Mouse (Mus musculus) stomach, embryonic 14.5 days (tissue): ENCODE data around the gene Slco4a1. TPM values are rescaled to one million over a fixed set of nuclear protein-coding genes. Genes with fewer than 3 reads are reported as not detected.

Source experiments
- ATAC-seq: fragments of 200-750 bp; cut with Nextera tagmentation; 2 replicates; pipeline ENCODE4 v1.8.0; 2017; ENCODE audit warnings: low read depth, moderate TSS enrichment; ENCODE audit not compliant: insufficient number of reproducible peaks, insufficient read depth, low FRiP score
- H3K27ac ChIP-seq: fragments of 300-500 bp; sonication (generic); 2 replicates; pipeline ENCODE4 v1.5.1; 2014; ENCODE audit warnings: mild to moderate bottlenecking, low read length, moderate library complexity, mixed read lengths
- H3K27me3 ChIP-seq: fragments of 300-500 bp; sonication (generic); 2 replicates; pipeline ENCODE4 v1.6.1; 2014; ENCODE audit warnings: low read length, control low read depth, mixed read lengths; ENCODE audit not compliant: control insufficient read depth, insufficient read depth
- H3K36me3 ChIP-seq: fragments of 300-500 bp; sonication (generic); 2 replicates; pipeline ENCODE4 v1.6.1; 2014; ENCODE audit warnings: mild to moderate bottlenecking, control low read depth, low read length, moderate library complexity, mixed read lengths; ENCODE audit not compliant: control insufficient read depth, insufficient read depth
- H3K4me1 ChIP-seq: fragments of 300-500 bp; sonication (generic); 2 replicates; pipeline ENCODE4 v1.6.1; 2014; ENCODE audit warnings: low read length, control low read depth, mixed read lengths; ENCODE audit not compliant: control insufficient read depth, insufficient read depth
- H3K4me2 ChIP-seq: fragments of 300-500 bp; sonication (generic); replicated peaks from 2 replicates; pipeline ENCODE4 v1.6.1; 2014; ENCODE audit warnings: low read depth, low read length, control low read depth
- H3K4me3 ChIP-seq: fragments of 300-500 bp; sonication (generic); 2 replicates; pipeline ENCODE4 v1.5.1; 2014; ENCODE audit warnings: low read depth, low read length, control low read depth
- H3K9ac ChIP-seq: fragments of 300-500 bp; sonication (generic); replicated peaks from 2 replicates; pipeline ENCODE4 v1.6.1; 2014; ENCODE audit warnings: low read depth, mild to moderate bottlenecking, control low read depth, low read length, moderate library complexity, mixed read lengths
- H3K9me3 ChIP-seq: fragments of 300-500 bp; sonication (generic); 2 replicates; pipeline ENCODE4 v1.6.1; 2016; ENCODE audit warnings: low read depth, low read length, control low read depth; ENCODE audit not compliant: control insufficient read depth
- WGBS: fragments of 180-500 bp; shearing (Covaris S2); extraction: QIAGEN DNeasy Blood & Tissue Kit; methylation state at CpG from one replicate; pipeline ENCODE4 v1.1.7; 2014; 5-methylcytosine and 5-hydroxymethylcytosine counted together
- polyA plus RNA-seq: library from polyadenylated mRNA; unstranded; fragments of >200 nt; fragmentation: Nextera tagmentation; extraction: Ambion mirVana; gene quantifications from 2 replicates; pipeline ENCODE4 v1.2.1, GENCODE M21; 2014

Gene Slco4a1
- polyA plus RNA-seq, 1 experiment from 2014 or later = 3.4 TPM

DNA sequence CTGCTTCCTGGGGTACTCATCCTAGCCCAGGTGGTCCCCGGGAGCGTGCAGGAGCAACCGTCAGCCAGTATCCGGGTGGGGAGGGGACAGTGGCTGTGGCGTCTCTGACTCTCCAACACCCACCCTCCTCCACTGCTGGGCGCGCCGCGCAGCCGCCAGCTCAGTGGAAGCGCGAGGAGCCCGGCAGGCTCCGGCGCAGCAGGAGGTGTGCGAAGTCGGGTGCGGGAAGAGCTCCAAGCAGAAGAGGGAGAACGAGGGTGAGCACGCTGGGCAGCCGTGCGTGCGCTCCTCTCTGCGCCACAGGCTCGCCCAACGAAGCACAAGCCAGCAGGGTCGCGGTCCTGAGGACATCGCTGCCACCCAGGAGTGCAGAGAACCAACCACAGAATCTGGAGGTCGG, 43.7 kb downstream of the Slco4a1 start, which contains the start of gene Ntsr1:
Ntsr1 (plus strand) TSS at position 236 of the 400 bp plus-strand sequence.
- Histone ChIP-seq H3K4me1 (peaks cover 27% of the 10 kb centered on the region), H3K27me3 (peaks cover 9% of the 10 kb centered on the region; the same call in 1 of the 2 replicates), H3K9me3 (no peaks in the 10 kb centered on the region), H3K27ac (peak within 1 kb of the TSS; percentile 6; the same call in 1 of the 2 replicates), H3K36me3 (no peaks in the 10 kb centered on the region), H3K9ac (peak within 1 kb of the TSS; percentile 1; the same call in 1 of the 2 replicates), H3K4me2 (peak within 1 kb of the TSS; percentile 66), H3K4me3 (peak within 1 kb of the TSS; percentile 29)
- ATAC-seq = no peak
- WGBS = 0% methylated on average over 30 of the region's 30 CpGs

DNA sequence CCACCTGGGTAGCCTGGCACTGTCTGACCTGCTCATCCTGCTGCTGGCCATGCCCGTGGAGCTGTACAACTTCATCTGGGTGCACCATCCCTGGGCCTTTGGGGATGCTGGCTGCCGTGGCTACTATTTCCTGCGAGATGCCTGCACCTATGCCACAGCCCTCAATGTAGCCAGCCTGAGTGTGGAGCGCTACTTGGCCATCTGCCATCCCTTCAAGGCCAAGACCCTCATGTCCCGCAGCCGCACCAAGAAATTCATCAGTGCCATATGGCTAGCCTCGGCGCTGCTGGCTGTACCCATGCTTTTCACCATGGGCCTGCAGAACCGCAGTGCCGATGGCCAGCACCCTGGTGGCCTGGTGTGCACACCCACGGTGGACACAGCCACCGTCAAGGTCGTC, 44.7 kb downstream of the Slco4a1 start:
- H3K36me3 ChIP-seq = no peaks in the 10 kb centered on the region
- H3K9ac ChIP-seq = no peak overlapping the region
- 37% methylated on average over 13 of the region's 13 CpGs for WGBS
- peaks cover 9% of the 10 kb centered on the region; the same call in 1 of the 2 replicates for H3K27me3 ChIP-seq
- no peaks in the 10 kb centered on the region for H3K9me3 ChIP-seq
- H3K4me2 ChIP-seq = peak overlapping the region; percentile 66
- no peak for ATAC-seq
- H3K27ac ChIP-seq = peak overlapping the region; percentile 6; the same call in 1 of the 2 replicates
- H3K4me3 ChIP-seq = no peak overlapping the region
- peaks cover 27% of the 10 kb centered on the region for H3K4me1 ChIP-seq

DNA sequence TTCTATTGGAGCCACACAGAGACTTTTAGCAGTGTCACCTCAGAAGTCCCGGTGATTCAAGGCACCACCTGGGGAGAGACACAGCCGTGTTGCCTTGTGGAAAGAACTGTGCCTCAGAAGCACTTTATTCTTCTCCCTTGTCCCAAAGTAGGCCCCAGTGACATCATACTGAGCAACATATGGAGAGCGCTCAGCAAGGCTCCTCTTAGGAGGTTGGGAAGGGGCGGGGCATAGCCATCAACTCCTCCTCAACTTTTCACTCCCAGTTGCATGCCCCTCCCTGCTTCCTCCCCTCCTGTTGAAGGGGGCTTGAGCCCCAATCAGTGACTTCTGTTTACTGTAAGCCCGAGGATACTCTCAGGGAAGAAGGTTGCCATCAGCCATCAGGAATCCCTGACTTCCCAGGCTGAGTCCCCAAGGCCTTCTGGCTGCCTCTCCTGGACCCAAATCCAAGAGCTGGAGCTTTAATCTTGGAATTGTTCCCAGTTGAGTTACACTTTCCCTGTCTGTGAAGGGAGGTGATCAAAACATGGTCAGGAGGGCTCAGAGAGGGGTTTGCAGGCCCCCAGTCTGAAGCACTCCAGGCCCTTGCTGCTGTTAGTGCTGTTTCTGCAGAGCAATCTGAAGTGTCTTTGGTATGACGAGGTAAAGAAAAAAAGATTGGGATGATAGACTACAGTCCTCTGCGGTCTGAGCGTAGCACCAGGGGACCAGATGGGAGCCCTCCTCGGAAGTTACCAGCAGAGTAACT, 45.3 kb downstream of the Slco4a1 start:
- Histone ChIP-seq H3K4me1 (peaks cover 27% of the 10 kb centered on the region), H3K4me2 (peak overlapping the region; percentile 66; the same call in 1 of the 2 replicates), H3K27ac (peak overlapping the region; percentile 16; the same call in 1 of the 2 replicates), H3K9me3 (no peaks in the 10 kb centered on the region), H3K9ac (no peak overlapping the region), H3K27me3 (peaks cover 9% of the 10 kb centered on the region; the same call in 1 of the 2 replicates), H3K4me3 (no peak overlapping the region), H3K36me3 (no peaks in the 10 kb centered on the region)
- WGBS = 18% methylated on average over 9 of the region's 9 CpGs
- peak; percentile 68; the same call in 1 of the 2 replicates for ATAC-seq

DNA sequence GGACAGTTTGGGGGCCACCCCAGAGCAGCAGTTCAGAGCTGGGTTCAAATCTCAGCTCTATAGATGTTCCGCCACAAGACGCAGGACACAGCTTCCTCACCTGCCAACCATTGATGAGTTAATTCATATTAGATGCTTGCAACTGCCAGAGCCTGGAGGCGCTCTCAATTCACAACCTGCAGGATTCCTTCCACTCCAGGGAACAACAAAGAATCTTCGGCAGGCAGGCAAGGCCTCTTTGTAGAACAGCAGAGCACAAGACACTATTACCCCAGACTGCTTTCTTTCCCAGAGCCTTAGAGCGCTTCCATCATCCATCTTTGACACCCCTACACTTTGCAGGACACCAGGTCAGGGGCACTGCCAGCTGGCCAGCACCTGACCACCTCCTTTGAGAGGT, 50.2 kb downstream of the Slco4a1 start:
- no peaks in the 10 kb centered on the region for H3K36me3 ChIP-seq
- no peak overlapping the region for H3K9ac ChIP-seq
- H3K4me3 ChIP-seq = no peak overlapping the region
- no peak overlapping the region for H3K4me2 ChIP-seq
- H3K4me1 ChIP-seq = peaks cover 18% of the 10 kb centered on the region
- H3K9me3 ChIP-seq = no peaks in the 10 kb centered on the region
- no peaks in the 10 kb centered on the region for H3K27me3 ChIP-seq
- 77% methylated on average over 5 of the region's 5 CpGs for WGBS
- no peak overlapping the region for H3K27ac ChIP-seq
- no peak for ATAC-seq

DNA sequence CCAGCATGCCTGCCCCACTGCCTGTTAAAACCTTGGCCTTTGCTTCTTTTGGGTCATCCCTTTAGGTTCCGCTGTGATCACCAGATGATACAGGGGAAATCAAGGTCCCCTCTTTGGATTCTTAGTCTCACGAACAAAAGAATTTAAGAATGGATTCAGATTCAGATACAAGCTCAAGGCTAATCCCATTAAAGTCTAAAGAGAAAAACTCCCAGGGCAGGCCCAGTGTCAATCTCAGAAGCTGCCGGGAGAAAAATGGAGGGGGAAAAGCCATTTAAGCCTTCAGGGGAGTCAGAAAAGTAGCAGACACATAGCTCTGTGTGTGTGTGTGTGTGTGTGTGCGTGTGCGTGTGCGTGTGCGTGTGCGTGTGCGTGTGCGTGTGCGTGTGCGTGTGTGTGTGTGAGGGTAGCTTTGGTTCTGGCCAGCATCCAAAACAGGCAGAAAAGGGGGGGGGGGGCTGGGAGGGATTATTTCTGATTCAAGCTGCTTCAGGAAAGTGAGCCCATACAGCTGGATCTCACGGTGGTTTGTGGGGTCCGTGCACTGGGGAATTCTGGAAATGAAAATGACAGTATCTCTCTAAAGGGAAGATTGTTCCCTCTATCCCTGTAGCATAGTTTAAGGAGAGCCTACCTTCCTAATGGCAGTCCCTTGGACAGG, 52.5 kb downstream of the Slco4a1 start:
- no peak overlapping the region for H3K4me2 ChIP-seq
- no peaks in the 10 kb centered on the region for H3K9me3 ChIP-seq
- no peak overlapping the region for H3K4me3 ChIP-seq
- H3K9ac ChIP-seq = no peak overlapping the region
- peaks cover 26% of the 10 kb centered on the region for H3K4me1 ChIP-seq
- H3K27ac ChIP-seq = no peak overlapping the region
- no peak for ATAC-seq
- no peaks in the 10 kb centered on the region for H3K27me3 ChIP-seq
- H3K36me3 ChIP-seq = no peaks in the 10 kb centered on the region
- 67% methylated on average over 14 of the region's 14 CpGs for WGBS

DNA sequence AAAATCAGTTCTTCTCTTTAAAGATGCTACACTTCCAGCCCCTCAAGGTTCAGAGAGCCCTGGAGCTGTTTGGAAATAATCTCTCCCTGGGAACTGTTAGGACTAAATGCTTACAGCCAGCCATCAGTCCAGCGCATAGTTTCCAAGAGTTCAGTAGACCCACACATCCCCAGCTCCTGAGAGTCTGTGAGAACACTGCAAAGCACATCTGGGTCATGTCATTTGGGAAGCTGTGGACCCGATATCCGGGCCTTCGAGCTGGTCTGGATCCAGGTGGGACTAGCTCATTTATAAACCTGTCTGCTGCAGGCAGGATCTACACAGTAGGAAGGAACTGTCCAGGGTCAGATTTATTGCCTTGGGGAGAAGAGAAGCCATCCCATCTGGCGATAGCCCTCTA, 54.8 kb downstream of the Slco4a1 start:
- H3K27ac ChIP-seq = peak overlapping the region; percentile 27; the same call in 1 of the 2 replicates
- no peak overlapping the region for H3K9ac ChIP-seq
- H3K4me1 ChIP-seq = peaks cover 25% of the 10 kb centered on the region
- no peak overlapping the region for H3K4me2 ChIP-seq
- no peaks in the 10 kb centered on the region for H3K9me3 ChIP-seq
- H3K27me3 ChIP-seq = no peaks in the 10 kb centered on the region
- no peaks in the 10 kb centered on the region for H3K36me3 ChIP-seq
- ATAC-seq = peak; percentile 28; the same call in 1 of the 2 replicates
- H3K4me3 ChIP-seq = no peak overlapping the region
- 31% methylated on average over 5 of the region's 5 CpGs for WGBS

DNA sequence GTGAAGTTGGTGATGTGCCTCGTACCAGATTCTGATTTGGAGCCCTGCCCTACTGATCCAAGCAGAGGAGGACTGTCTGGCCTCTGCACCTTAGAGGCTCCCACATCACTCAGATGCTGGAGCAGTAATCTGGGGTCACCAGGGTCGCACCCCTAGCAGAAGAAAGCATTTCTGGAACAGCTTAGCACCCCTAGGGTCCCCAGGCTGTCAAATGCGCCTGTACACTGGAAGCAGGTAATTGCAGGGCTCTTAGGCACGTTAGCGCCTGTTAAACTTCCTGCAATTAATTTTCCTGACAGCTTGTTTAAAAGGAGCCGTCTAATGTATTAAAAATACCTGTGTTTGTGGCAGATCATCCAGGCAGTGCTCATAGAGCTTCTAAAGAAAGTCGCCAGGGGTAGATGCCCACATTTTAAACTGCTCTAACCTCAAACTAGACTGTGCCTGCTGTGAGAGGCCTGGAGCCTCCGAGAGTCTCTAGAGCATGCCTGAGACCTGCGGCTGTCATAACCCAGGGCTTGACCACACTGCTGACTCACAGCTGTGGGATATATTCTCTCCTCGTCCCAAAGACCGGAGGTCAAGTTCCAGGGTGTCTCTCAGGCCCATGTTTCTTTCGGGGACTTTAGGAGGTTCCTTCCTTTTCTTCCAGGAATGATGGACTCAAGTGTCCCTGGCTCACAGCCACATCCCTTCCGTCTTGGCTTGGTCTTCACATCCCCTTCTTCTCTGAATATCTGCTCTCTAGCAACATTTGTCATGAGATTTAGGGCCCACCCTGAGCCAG, 56.0 kb downstream of the Slco4a1 start:
- Histone ChIP-seq H3K9me3 (no peaks in the 10 kb centered on the region), H3K4me1 (peaks cover 25% of the 10 kb centered on the region), H3K27me3 (no peaks in the 10 kb centered on the region), H3K9ac (no peak overlapping the region), H3K36me3 (no peaks in the 10 kb centered on the region), H3K4me2 (no peak overlapping the region), H3K4me3 (no peak overlapping the region), H3K27ac (peak overlapping the region; percentile 27; the same call in 1 of the 2 replicates)
- WGBS = 22% methylated on average over 13 of the region's 13 CpGs
- 0 out of 2 replicates have a peak, but pooled peaks have one; percentile 30 for ATAC-seq

DNA sequence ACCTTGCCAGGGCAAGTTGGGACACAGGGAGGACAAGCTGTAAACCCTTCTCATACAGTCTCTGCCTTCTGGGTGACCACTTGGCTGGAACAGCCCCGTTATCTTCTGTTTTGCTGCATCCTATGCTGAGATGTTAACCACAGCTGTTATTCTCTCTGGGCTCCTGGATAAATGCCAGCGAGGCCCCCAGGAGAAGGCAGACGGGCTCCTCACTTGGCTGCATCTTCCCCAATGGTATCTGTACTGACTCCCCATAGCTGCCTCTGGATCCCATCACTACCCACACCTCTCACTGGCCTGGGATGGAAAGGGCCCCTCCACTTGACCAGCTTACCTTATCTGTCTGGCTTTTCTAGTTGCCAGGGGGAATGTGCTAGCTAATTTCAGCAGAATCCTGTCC, 57.0 kb downstream of the Slco4a1 start:
- H3K4me1 ChIP-seq = peaks cover 25% of the 10 kb centered on the region

More for the DNA sequence above, 57.0 kb downstream of the Slco4a1 start:
- WGBS = 49% methylated on average over 3 of the region's 3 CpGs
- no peaks in the 10 kb centered on the region for H3K9me3 ChIP-seq
- H3K36me3 ChIP-seq = no peaks in the 10 kb centered on the region
- no peak for ATAC-seq
- H3K4me3 ChIP-seq = no peak overlapping the region
- H3K4me2 ChIP-seq = no peak overlapping the region
- no peak overlapping the region for H3K27ac ChIP-seq
- no peaks in the 10 kb centered on the region for H3K27me3 ChIP-seq
- H3K9ac ChIP-seq = no peak overlapping the region
